Mouse (Mus musculus): ENCODE results near the gene Zscan25. TPM values are rescaled to one million over a fixed set of nuclear protein-coding genes. Genes with fewer than 3 reads are reported as not detected.

The Zscan25 gene
- total RNA-seq, 2 experiments from 2014 or later, result 14.4 to 15.1 TPM

Other genes starting within 250 kb of the Zscan25 start
- gene Gm4871, start 247.7 kb upstream of the Zscan25 start, total RNA-seq (2021), result not detected
- not detected for gene 1700018F24Rik, start 237.5 kb upstream of the Zscan25 start, total RNA-seq (2021)
- 10 to 100 TPM; 73.9 to 74.7 TPM for gene Arpc1a, start 196.7 kb upstream of the Zscan25 start, total RNA-seq (2021)
- gene Kpna7, start 196.5 kb upstream of the Zscan25 start, total RNA-seq (2021), result not detected
- 100 to 1,000 TPM; 135 to 140 TPM for gene Arpc1b, start 166.3 kb upstream of the Zscan25 start, total RNA-seq (2021)
- gene Pdap1, start 140.3 kb upstream of the Zscan25 start, total RNA-seq (2021), result 10 to 100 TPM; 54.8 to 55.9 TPM
- 10 to 100 TPM; 76.8 to 77.1 TPM for gene Bud31, start 140.1 kb upstream of the Zscan25 start, total RNA-seq (2021)
- gene Ptcd1, start 113.4 kb upstream of the Zscan25 start, total RNA-seq (2021), result 10 to 100 TPM; 22.6 to 29.2 TPM
- 10 to 100 TPM; 13.2 to 13.7 TPM for gene Cpsf4, start 113.3 kb upstream of the Zscan25 start, total RNA-seq (2021)
- gene Atp5j2, start 88.4 kb upstream of the Zscan25 start, total RNA-seq (2021), result 100 to 1,000 TPM; 843 to 872 TPM
- gene Zkscan14, start 78.6 kb upstream of the Zscan25 start, total RNA-seq (2021), result 1 to 10 TPM; 6.6 to 7.0 TPM
- 10 to 100 TPM; 11.4 to 12.1 TPM for gene Zkscan5, start 75.9 kb upstream of the Zscan25 start, total RNA-seq (2021)
- gene Zfp655, start 48.8 kb upstream of the Zscan25 start, total RNA-seq (2021), result 10 to 100 TPM; 29.0 to 30.1 TPM
- not detected for gene Cyp3a57, start 64.8 kb downstream of the Zscan25 start, total RNA-seq (2021)
- gene Cyp3a16, start 189.2 kb downstream of the Zscan25 start, total RNA-seq (2021), result not detected